Mouse (Mus musculus) mature B cell (primary cell): ENCODE data around the gene Ccdc120.

Experiments used
- in situ Hi-C: fragments of 300-500 bp; cut with MboI; formaldehyde crosslinking; loops from 2 replicates; pipeline ENCODE4 v1.14.3; 2019

Ccdc120 gene

DNA sequence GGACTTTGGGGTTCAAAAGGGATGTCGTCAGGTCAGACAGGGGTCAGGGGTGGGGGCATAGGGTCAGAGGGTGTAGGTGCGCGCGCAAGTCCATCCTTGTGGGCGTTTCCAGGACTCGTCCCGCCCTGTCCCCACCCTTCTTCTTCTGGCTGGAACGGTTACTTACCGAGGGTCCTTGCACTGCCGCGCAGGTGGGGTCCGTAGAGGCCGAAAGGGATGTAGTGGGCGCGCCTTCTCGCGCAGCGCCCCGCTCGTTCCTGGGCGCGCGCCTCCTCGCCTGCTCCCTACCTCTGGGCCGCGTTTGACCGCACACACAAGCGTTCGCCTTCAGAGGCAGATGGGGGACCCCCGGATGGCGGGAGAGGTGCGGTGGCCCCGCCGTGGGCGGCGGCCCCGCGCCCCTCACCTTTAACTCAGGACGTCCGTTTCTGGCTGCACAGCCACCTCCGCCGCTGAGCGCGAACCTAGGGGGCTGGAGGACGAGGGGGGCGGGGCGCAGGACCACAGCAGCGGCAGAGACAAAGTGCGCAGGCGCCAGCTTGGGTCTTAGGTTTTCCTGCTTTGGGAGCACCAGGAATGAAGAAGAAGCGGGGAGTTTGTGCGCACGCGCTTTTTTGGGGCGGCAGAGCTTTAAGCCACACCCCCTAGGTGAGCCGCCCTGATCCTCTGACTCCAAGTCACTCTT, at the start of gene Ccdc120:
TSS of gene Ccdc120 (minus strand) at position 474 of the 685 bp plus-strand sequence.
- in situ Hi-C loops: no loop called here

DNA sequence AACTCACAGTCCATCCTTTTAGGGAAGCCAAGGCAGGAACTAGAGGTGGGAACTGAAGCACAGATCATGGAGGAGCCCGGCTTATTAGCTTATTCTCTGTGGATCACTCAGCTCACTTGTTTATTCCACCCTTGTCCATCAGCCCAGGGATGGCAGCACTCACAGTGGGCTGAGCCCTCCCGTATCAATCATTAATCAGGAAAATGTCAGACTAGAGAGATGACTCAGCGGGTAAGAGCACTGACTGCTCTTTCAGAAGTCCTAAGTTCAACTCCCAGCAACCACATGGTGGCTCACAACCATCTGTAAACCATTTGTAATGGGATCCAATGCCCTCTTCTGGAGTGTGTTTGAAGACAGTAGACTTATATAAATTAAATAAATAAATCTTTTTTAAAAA, 46.6 kb upstream of the Ccdc120 start:
- in situ Hi-C loops: no loop called here

DNA sequence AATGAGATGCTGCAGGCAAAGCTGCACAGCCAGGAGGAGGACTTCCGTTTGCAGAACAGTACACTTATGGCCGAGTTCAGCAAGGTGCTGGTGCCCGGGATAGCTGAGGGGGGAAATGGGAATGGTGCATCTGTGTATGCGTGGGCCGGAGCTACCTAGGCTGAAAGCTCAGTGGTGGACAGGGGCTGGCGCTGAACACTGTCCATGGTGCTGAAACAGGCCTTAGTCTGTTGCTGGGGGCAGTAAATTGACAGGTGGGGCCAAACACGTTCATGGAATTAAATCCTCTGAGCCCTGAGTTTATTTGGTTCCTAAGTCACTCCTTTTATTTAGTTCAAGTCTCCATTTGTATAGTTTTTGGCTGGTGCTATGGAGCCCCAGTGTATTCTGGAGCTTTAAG, 44.3 kb upstream of the Ccdc120 start:
- in situ Hi-C loops: no loop called here

DNA sequence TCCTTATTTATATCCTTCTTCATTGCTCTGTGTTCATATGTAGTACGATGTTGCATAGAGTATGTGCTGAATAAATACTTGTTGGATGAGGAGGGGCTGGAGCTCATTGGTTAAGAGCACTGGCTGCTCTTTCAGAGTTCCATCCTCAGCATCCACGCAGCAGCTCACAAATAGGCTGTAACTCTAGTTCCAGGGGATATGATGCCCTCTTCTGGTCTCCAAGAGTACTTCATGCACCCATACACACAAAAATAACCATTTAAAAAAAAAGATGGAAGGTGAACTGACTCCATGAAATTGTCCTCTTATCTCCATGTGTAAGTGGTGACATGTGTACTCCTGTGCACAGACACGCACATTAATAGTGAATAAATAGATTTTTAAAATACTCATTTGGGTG, 42.7 kb upstream of the Ccdc120 start:
- in situ Hi-C loops: no loop called here

DNA sequence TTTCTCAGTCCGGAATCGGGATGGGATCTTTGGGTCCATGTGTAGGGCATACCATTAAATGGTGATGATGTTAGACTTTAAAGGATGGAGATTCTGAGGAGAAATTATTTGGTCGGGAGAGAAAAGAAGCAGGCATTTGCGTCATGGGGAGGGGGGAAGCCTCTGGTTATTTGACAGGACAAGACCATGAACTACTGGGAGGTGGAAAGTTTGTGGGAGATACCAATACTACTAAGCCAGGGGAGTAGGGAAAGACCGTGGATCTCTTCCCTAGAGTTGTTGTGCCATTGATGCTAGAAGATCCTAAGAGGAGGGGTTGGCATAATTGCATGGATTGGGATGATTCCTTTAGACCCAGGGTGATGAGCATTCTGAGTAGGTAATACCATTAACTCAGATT, 39.6 kb upstream of the Ccdc120 start:
- in situ Hi-C loops: no loop called here

DNA sequence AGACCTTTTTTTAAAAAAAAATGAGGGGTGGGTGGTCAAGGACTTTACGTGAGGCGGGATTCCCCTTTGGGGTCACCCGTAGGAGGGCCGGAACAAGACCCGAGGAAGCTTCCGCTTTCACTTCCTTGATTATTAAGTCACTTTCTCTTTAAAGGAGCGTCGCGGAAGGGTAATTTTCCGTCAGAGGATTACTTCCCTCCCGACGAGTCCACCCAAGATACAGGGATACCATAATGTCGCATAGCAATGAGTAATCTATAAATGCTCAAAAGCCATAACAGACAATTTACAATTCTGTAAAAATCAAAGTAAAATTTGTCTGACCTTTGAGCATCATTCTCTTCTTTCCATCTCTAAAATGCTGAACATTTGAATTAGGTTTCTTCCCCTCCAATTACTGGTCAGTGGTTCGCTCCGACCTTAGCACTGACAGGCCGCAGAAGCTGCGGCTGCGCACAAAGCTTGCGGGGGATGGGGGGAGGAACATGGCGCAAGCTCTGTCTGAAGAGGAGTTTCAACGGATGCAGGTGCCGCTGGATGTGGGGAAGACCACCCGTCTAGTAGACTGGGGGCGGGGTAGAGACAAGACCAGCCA, 38.9 kb upstream of the Ccdc120 start, which contains the start of gene Gripap1:
TSS of gene Gripap1 (plus strand) at position 224 of the 595 bp plus-strand sequence.
- in situ Hi-C loops: no loop called here

DNA sequence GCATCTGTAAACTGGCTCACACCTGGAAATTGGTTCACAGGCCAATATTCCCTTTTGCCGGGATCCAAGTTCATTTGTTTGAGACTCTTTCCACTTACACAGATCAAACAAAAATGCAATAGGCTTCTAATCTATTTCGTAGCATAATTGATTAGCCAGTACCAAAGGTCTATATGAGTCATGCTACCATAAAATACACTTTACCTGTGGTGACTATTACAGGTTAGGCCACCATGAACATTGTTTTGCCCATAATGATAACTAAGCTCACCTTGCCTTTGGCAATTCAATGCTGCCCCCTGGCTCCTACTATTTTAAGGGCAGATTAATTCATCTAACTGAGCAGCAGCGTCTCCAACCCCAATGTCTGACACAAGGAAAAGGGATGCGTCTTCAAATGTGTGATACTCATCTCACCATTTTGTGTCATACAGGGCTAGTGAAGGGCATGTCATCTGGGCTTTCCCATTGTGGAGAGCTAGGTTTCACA, 31.9 kb upstream of the Ccdc120 start:
- in situ Hi-C loops: no loop called here

DNA sequence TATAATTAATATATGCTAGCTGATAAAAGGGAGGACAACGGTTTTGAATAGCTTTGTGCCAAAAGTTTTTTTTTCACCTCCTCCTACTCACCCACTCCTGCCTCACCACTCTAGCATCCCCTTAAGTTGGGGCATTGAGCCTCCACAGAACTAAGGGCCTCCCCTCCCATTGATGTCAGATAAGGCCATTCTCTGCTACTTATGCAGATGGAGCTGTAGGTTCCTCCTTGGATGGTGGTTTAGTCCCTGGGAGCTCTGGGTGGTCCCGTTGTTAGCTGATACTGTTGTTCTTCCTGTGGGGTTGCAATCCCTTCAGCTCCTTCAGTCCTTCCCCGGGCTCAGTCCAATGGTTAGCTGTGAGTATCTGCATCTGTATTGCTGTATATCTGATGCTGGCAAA, 28.6 kb upstream of the Ccdc120 start:
- in situ Hi-C loops: no loop called here

DNA sequence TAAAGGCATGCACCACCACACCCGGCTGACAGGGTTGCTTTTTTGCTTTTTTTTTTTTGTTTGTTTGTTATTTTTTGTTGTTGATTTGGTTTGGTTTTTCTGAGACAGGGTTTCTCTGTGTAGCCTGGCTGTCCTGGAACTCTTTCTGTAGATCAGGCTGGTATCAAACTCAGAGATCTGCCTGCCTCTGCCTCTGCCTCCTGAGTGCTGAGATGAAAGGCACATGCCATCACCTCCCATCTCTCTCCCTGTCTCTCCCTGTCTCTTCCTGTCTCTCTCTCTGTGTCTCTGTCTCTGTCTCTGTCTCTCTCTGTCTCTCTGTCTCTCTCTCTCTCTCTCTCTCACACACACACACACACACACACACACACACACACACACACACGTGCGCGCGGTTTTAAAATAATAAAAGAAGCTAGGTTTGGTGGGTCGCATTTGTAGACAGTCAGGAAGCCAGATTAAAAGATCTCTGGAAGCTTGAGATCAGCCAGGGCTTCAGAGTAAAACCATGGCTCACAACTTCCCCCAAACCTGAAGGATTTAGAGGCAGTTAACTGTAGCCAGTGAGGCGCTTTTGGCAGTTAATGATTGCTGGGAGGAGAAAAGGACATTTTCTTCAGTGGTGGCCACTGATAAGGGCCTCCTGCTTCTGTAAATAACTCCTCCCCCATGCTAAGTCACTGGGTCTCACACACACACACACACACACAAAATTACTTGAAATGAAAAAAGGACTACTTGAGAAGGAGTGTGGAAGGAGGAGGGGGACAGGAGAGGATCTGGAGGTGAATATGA, 27.9 kb upstream of the Ccdc120 start:
- in situ Hi-C loops: no loop called here

DNA sequence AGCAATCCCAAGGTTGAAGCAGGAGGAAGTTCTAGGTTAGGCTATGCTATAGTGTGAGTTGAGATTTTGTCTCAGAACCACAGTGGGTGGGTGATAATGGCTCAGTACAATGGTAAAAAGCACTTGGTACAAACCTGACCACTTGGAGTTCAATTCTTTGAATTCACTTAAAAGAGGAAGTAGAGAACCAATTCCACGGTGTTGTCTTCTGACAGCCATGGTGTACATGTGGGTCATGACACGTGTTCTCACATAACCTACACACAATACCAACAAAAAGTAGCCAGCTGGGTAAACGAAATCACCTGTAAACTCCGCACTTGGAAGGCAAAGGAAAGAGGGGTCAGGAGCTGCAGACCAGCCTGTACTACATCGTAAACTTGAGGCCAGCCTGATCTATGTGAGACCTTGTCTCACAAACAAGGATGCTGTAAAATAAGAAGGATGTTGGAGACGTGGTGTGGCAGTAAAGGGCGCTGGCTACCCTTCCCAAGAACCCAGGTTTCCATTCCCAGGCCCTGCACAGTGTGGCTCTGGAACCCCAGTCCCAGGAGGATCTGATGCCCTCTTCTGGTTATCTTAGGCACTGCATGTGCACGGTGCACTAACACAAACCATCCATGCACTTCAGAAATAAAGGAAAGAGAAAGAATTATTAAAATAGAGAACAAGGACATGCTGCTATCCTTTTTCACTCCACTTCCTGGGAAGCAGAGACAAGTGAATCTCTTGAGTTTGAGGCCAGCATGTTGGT, 25.8 kb upstream of the Ccdc120 start:
- in situ Hi-C loops: no loop called here

DNA sequence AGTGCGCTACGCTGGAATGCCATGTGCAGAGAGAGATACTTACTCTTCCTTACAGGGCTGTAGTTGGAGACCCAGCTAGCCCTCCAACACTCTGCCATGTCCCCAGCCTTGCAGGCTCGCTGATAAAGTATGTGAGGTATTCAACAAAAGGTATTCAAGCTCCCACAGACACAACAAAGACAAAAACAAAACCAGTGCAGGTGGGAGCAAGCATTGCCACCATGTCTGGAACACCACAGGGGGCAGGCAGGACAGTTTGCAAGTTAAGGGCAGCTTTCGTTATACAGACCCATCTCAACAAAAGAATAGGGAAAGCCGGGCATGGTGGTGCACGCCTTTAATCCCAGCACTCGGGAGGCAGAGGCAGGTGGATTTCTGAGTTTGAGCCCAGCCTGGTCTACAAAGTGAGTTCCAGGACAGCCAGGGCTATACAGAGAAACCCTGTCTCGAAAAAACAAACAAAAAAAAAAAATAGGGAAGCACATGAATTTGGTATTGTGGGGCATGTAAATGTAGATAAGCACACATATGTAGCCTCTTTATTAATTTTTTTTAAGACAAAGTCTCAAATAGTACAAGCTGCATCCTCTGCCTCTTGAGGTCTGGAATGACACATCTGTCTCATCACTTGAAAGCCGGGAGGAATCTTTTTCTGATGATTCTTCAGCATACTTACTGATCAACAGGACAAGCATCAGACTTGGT, 24.9 kb upstream of the Ccdc120 start:
- in situ Hi-C loops: no loop called here

DNA sequence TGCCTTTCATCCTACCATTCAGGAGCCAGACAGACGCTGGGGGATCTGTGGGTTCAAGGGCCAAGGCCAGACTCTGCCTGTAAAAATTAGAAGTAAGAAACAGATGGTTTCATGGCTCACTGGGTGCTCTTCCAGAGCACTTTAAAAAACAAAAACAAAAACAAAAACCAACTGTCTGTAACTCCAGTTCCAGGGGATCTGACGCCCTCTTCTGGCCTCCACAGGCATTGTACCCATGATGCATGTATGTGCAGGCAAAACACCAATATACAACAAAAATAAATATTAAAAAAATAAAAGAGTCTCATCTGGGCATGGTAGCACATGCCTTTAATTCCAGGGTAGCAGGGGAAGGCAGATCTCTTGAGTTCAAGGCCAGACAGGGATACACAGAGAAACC, 22.1 kb upstream of the Ccdc120 start:
- in situ Hi-C loops: no loop called here

DNA sequence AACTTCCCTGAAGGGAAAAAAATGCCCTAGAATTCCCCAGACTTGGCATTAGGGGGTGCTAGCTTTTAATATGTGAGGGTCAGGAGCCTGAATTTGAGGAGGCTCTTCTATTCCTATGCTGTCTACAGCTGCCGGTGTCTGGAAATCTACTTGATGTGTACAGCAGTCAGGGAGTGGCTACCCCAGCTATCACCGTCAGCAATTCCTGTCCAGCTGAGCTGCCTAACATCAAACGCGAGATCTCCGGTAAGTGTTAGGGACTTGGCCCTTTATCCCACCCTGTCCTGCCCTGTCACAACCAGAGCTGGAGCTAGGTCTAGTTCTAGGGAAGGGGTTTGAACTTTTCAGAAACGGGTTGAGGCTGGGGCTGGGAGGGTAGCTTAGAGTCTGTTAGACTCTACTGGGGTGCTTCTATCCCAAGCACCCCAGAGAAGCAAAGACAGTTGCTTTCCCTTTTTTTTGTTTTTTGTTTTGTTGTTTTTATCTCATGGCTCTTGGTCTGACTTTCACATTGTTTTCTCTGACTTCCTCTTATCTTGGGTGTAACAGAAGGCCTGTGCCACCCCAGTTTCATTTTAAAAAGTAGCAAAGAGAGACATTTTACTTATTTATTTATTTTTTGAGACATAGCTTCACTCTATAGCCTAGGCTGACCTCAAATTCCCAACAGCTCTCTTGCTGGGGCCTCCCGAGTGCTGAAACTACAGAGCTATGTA, 18.8 kb upstream of the Ccdc120 start:
- in situ Hi-C loops: no loop called here

DNA sequence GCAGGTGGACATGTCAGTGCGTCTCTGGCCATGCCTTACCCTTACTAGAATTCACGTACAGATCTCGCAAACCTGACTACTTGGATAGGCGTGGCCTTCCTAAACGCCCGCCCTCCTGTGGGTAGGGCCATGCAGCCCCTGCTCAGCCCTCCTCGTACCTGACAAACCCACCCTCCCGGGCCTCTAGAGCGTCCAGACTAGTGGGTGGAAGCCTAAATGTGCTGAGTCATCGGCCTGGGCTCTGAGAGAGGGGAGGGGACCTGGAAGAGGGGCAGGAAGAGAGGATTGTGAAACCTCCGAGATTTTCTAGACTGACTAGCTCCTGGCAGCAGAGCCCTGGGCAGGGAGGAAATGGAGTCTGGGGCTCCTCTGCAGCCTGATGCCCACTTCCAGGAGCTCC, 15.1 kb upstream of the Ccdc120 start:
- in situ Hi-C loops: no loop called here

DNA sequence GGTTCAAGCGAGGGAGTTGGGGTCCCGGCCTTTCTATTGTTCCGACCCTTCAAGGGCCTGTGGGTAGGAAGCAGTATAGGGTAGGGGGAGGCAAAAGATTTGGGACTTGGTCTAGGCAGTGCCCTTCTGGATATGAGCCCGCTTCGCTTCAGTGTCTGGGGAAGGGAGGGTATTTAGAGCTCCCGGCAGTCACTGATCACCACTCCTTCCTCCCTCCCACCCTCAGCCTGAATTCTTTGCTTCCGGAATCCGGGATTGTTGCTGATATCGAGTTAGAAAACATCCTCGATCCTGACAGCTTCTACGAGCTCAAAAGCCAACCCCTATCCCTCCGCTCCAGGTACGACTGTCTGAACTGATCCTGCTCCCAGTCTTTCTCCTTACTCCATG, 14.6 kb upstream of the Ccdc120 start:
- in situ Hi-C loops: no loop called here

DNA sequence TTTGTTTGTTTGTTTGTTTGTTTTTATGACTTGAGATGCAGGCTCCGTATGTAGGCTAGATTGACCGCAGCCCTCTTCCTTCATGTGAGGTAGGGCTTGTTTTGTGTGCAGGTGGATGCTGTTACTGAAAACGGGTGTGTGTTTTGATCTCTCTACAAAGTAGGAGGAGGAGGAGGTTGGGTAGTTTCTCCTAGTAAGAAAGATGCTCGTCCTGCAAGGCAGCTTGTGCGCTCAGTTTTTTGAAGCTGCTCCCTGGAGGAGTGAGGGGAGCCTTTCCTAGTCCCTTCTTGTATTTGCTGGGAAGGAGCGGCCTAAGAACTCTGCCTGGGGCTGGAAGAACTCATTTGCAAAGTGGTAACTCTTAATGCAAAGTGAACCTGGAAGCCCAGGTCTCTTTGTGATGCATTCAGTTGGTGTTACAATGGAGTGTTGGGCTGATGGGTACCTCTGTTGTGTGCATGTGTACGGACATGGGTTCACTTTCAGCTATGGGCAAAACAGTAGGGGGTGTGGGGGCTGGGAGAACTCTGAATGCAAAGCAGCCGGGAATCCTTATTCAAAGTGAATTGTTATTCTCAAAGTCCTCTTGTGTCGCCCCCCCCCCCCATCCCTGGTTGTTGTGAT, 14.1 kb upstream of the Ccdc120 start:
- in situ Hi-C loops: no loop called here

DNA sequence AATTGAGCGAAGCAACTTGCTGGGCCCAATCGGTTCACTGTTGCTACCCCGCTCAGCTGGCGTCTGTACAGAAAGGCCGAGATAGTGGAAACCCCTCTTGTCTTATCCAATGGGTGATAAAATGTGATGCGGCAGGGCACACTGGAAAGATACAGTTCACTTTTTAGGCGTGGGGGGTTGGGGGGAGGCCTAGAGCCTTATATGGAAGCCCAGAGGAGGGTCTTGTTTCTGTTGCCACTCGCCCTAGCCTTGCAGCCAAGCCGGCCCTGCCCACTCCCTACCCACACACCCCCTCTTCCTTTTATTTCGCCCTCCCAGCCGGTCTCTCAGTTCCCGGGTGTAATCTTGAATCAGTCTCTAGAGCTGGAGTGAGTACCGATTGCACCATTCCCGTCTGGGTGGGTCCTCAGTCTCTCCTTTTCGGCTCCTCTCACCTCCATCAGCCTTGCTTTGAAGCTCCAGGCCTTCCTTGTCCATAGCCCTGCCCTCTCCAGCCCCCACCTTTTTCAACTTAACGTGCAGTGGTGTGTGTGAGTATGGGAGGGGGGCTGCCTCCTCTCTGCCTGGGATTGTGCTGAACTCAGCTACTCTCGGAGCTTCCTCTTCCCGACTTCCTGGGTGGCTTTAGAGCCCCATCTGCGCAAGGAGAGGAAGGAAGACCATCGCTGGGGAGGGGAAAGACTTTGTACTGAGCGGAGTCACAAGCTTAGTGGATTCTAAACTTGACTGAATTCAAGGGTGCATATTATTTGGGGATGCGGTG, 13.1 kb upstream of the Ccdc120 start:
- in situ Hi-C loops: no loop called here

DNA sequence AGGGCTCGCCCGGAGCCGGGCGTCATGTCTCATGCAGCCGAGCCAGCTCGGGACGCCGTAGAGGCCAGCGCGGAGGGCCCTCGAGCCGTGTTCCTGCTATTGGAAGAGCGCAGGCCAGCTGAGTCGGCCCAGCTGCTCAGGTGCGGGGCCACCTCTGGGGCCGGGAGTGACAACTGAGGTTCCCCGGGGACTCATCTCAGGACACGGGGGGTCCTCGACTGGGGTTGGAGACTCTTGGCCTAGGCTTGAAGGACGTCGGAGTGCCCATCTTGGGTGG, 12.2 kb upstream of the Ccdc120 start:
- in situ Hi-C loops: no loop called here

DNA sequence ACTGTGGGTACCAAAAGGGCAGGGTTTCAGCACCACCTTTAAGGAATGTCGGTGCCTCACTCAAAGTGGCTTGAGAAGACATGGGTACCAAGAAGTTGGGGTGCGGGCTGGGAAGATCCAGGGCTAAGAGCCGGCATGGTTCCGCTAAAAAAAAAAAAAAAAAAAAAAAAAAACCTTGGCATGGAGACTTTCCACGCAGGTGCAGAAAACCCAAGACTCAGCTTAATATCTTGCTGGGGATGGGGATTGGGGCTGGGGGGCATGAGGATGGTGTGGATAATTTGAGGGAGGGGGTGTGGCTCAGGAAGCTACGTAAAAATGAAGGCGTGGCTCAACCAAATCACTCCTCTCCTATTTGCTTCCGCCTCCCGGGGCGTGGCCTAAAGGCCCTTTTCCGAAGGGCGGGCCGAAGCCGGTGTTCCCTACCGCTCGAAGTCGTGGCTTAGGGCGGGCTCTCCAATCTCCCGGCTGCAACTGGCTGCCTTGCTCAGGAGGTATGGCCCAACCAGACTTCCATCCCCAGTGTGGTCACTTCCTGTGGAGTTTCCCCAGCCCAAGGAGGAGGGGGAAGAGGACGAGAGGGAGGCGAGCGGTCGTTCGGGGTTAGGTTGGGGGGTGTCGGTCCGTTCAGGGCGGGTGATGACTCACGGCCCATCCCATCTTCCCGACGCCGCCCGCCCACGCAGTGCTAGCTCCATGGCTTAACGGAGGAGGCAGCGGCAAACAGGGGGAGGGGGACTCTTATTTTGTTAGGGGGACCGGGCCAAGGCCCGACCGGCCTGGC, 11.6 kb upstream of the Ccdc120 start, which contains the start of gene Tfe3:
TSS of gene Tfe3 (plus strand) at position 424 of the 784 bp plus-strand sequence.
- in situ Hi-C loops: no loop called here
